18 mouse cellular contexts compared by ENCODE assay signal in the genomic region with DNA sequence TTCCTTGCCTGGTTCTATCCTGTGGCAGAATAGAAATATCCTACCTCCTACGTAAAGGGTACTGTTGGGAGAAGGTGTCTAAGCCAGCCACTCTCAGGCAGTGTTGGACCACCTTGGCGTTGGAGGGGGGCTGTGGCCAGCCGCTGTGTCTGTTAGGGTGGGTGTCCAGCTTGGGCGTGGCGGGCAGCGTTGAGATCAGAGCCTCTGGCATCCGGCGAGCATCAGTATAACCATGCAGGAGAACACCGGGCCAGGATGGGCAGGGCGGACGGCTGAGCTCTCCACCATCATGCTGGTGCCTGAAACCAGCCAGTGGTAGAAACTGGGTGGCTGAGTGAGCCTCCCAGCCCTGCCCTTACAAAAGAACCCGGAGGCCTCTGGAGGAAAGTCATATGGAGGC. TPM values are rescaled to one million over a fixed set of nuclear protein-coding genes. Genes with fewer than 3 reads are reported as not detected.
"Had no signal": no experiment of that assay in that cellular context is flagged by ENCODE, and none has a peak within 500 bp of the region (broad histone marks: within the 10 kb centered on the region; RNA-seq: fewer than 3 reads in every experiment).

No protein-coding gene starts in this region.

- DNase-seq: liver, postnatal 0 days; lung, adult 2 months; lung, postnatal 14 days; lung, postnatal 36 days; right cerebral cortex, postnatal 14 days; thymus, adult 2 months; thymus, postnatal 25 days; thymus, postnatal 4 days had no signal

- H3K4me3 ChIP-seq: lung, embryonic 15.5 days; megakaryocyte, embryonic 14.5 days; midbrain, embryonic 12.5 days; midbrain, embryonic 15.5 days; neural tube, embryonic 12.5 days; stomach, embryonic 15.5 days had no signal

- H3K27ac ChIP-seq: lung, embryonic 15.5 days; macrophage; midbrain, embryonic 12.5 days; midbrain, embryonic 15.5 days; neural tube, embryonic 12.5 days; stomach, embryonic 15.5 days; stomach, postnatal 0 days had no signal

RNA-seq across cellular contexts. Expression of a gene that starts 27.7 kb away (rescaled TPM):
- total RNA-seq: megakaryocyte progenitor cell, adult 5-6 weeks; monocyte, adult 5-6 weeks had no signal
